In genomic region chr9:44709600-44709999, GRCm38 (mm10) we compare ENCODE assay signal across 9 mouse cellular contexts. TPM values are rescaled to one million over a fixed set of nuclear protein-coding genes. Genes with fewer than 3 reads are reported as not detected.
A peak's percentile ranks its signal among the peaks of the same experiment; 100 is the strongest.
DNase-seq lines count a peak whose midpoint lies in the region; ATAC-seq and TF ChIP-seq lines count a peak whose summit lies in the region.
"Had no signal": no experiment of that assay in that cellular context is flagged by ENCODE, and none has a peak within 500 bp of the region (broad histone marks: within the 10 kb centered on the region; RNA-seq: fewer than 3 reads in every experiment).

No protein-coding gene starts in this region.

- peak; percentile 42 for ATAC-seq in forebrain, postnatal 0 days
- no peak for ATAC-seq in forebrain, embryonic 11.5 days (replicated peaks; ENCODE audit: low FRiP score)

- DNase-seq in forebrain, postnatal 0 days = peak; percentile 53
- no peak for DNase-seq in forebrain, embryonic 11.5 days (ENCODE audit: low spot score)
- peak; percentile 28 for DNase-seq in ovary, postnatal 14 days (ENCODE audit: low spot score)
- no peak for DNase-seq in ovary, postnatal 36 days (ENCODE audit: low spot score)
- DNase-seq in embryo, embryonic 9.5 days (ENCODE audit: extremely low spot score) = peak; percentile 51
- peak; percentile 53 for DNase-seq in mesoderm, embryonic 11.5 days (ENCODE audit: low read depth, low spot score)
- no peak for DNase-seq in gastrocnemius, postnatal 25 days
- DNase-seq in urinary bladder, adult 2 months (ENCODE audit: low spot score) = no peak

- no peak overlapping the region for H3K4me3 ChIP-seq in forebrain, postnatal 0 days (ENCODE audit: low read depth, low read length)
- no peak overlapping the region for H3K4me3 ChIP-seq in forebrain, embryonic 11.5 days (ENCODE audit: low read depth, low read length)

- H3K9ac ChIP-seq in forebrain, postnatal 0 days = no peak overlapping the region
- H3K9ac ChIP-seq in forebrain, embryonic 11.5 days (ENCODE audit: low read length) = no peak overlapping the region

- peaks cover 76% of the 10 kb centered on the region for H3K36me3 ChIP-seq in forebrain, postnatal 0 days (ENCODE audit: insufficient read depth)
- peaks cover 2% of the 10 kb centered on the region; the same call in 1 of the 2 replicates for H3K36me3 ChIP-seq in forebrain, embryonic 11.5 days (ENCODE audit: control insufficient read depth, insufficient read depth, low read length)

- H3K27me3 ChIP-seq in forebrain, postnatal 0 days (ENCODE audit: insufficient read depth, low read length) = no peaks in the 10 kb centered on the region
- 0 out of 2 replicates have a peak, but pooled peaks cover 2% of the 10 kb centered on the region for H3K27me3 ChIP-seq in forebrain, embryonic 11.5 days (ENCODE audit: control insufficient read depth, insufficient read depth, low read length)

- no peak overlapping the region for H3K4me2 ChIP-seq in forebrain, postnatal 0 days (ENCODE audit: low read depth)
- no peak overlapping the region for H3K4me2 ChIP-seq in forebrain, embryonic 11.5 days (ENCODE audit: low read depth, low read length, severe bottlenecking)

- 45% methylated on average over 2 of the region's 2 CpGs for WGBS in forebrain, postnatal 0 days
- 49% methylated on average over 2 of the region's 2 CpGs for WGBS in forebrain, embryonic 11.5 days

- peak; percentile 71 for TF ChIP-seq CTCF in forebrain, postnatal 0 days (IDR thresholded peaks at IDR 0.05; ENCODE audit: low read depth)

- H3K4me1 ChIP-seq in forebrain, postnatal 0 days (ENCODE audit: insufficient read depth) = no peaks in the 10 kb centered on the region; the same call in 1 of the 2 replicates
- H3K4me1 ChIP-seq in forebrain, embryonic 11.5 days (replicated peaks; ENCODE audit: control insufficient read depth, insufficient read depth, low read length) = peaks cover 12% of the 10 kb centered on the region

- no peak overlapping the region for H3K27ac ChIP-seq in forebrain, postnatal 0 days (ENCODE audit: low read depth, low read length)
- no peak overlapping the region for H3K27ac ChIP-seq in forebrain, embryonic 11.5 days (ENCODE audit: low read depth, low read length)

- no peaks in the 10 kb centered on the region for H3K9me3 ChIP-seq in forebrain, postnatal 0 days (ENCODE audit: low read length)
- H3K9me3 ChIP-seq in forebrain, embryonic 11.5 days (ENCODE audit: control insufficient read depth, low read length) = no peaks in the 10 kb centered on the region

RNA-seq across cellular contexts. Expression of gene Phldb1, which starts 25.4 kb away (rescaled TPM):
- 106 and 129 TPM in 2 replicates for total RNA-seq in forebrain, postnatal 0 days (2014; rRNA removed)
- polyA plus RNA-seq in forebrain, postnatal 0 days (2015; fragmentation: Nextera tagmentation; extraction: Ambion mirVana) = 28.2 and 34.3 TPM in 2 replicates
- polyA plus RNA-seq in forebrain, embryonic 11.5 days (2014; fragmentation: Nextera tagmentation; extraction: Ambion mirVana) = 43.5 and 46.0 TPM in 2 replicates
- total RNA-seq in gastrocnemius, postnatal 25 days (2021) = 10 to 100 TPM; 38.0 to 40.5 TPM
- polyA plus RNA-seq in urinary bladder, adult 2 months (2012; rRNA removed) = 75.3 and 87.2 TPM in 2 replicates

RNA-seq across cellular contexts. Expression of gene Treh, which starts 36.6 kb away (rescaled TPM):
- total RNA-seq in forebrain, postnatal 0 days (2014; rRNA removed) = not detected in 2 replicates
- polyA plus RNA-seq in forebrain, postnatal 0 days (2015; fragmentation: Nextera tagmentation; extraction: Ambion mirVana) = not detected in 2 replicates
- not detected in 2 replicates for polyA plus RNA-seq in forebrain, embryonic 11.5 days (2014; fragmentation: Nextera tagmentation; extraction: Ambion mirVana)
- total RNA-seq in gastrocnemius, postnatal 25 days (2021) = not detected
- polyA plus RNA-seq in urinary bladder, adult 2 months (2012; rRNA removed) = not detected in 2 replicates
- total RNA-seq: adrenal gland, postnatal 36 days had no signal

RNA-seq across cellular contexts. Expression of gene Arcn1, which starts 58.0 kb away (rescaled TPM):
- total RNA-seq in forebrain, postnatal 0 days (2014; rRNA removed) = 107 and 113 TPM in 2 replicates
- 86.0 and 105 TPM in 2 replicates for polyA plus RNA-seq in forebrain, postnatal 0 days (2015; fragmentation: Nextera tagmentation; extraction: Ambion mirVana)
- polyA plus RNA-seq in forebrain, embryonic 11.5 days (2014; fragmentation: Nextera tagmentation; extraction: Ambion mirVana) = 171 and 185 TPM in 2 replicates
- 10 to 100 TPM; 62.7 to 68.1 TPM for total RNA-seq in gastrocnemius, postnatal 25 days (2021)
- polyA plus RNA-seq in urinary bladder, adult 2 months (2012; rRNA removed) = 64.2 and 77.2 TPM in 2 replicates

RNA-seq across cellular contexts. Expression of gene Ift46, which starts 58.1 kb away (rescaled TPM):
- 67.0 and 72.4 TPM in 2 replicates for total RNA-seq in forebrain, postnatal 0 days (2014; rRNA removed)
- 158 and 166 TPM in 2 replicates for polyA plus RNA-seq in forebrain, postnatal 0 days (2015; fragmentation: Nextera tagmentation; extraction: Ambion mirVana)
- polyA plus RNA-seq in forebrain, embryonic 11.5 days (2014; fragmentation: Nextera tagmentation; extraction: Ambion mirVana) = 121 TPM in 2 replicates
- 10 to 100 TPM; 16.7 to 24.0 TPM for total RNA-seq in gastrocnemius, postnatal 25 days (2021)
- 82.5 and 94.1 TPM in 2 replicates for polyA plus RNA-seq in urinary bladder, adult 2 months (2012; rRNA removed)

Comparison
In these comparisons a context has a peak if more than half of its experiments do, and no peak if none do; other contexts are left out.
1. DNase-seq: peak in forebrain, postnatal 0 days (single experiment), ovary, postnatal 14 days (single experiment), embryo, embryonic 9.5 days (single experiment) and mesoderm, embryonic 11.5 days (single experiment); none in forebrain, embryonic 11.5 days (single experiment), ovary, postnatal 36 days (single experiment), gastrocnemius, postnatal 25 days (single experiment) and urinary bladder, adult 2 months (single experiment).